Mouse (Mus musculus) embryo, embryonic 11 days (tissue): ENCODE results near the gene Akap7.

Experiments used
- DNase-seq: peaks from one replicate; pipeline ENCODE4 v3.0.0-alpha.2; 2015

Gene Akap7

GRCm38 (mm10) chr10:25307770-25308169 is at the start of gene Akap7:
TSS of gene Akap7 (minus strand) at chr10:25307870.
- no peak for DNase-seq

- DNase-seq, result no peak
Observed at GRCm38 (mm10) chr10:25354390-25354789, 46.7 kb upstream of the Akap7 start.

- DNase-seq, result no peak
Observed at GRCm38 (mm10) chr10:25353941-25354340, 46.3 kb upstream of the Akap7 start.

GRCm38 (mm10) chr10:25342801-25343200 is 35.1 kb upstream of the Akap7 start:
- DNase-seq, result no peak

GRCm38 (mm10) chr10:25340675-25341074 is 33.0 kb upstream of the Akap7 start:
- no peak for DNase-seq

GRCm38 (mm10) chr10:25333390-25334079 is 25.9 kb upstream of the Akap7 start:
- no peak for DNase-seq

GRCm38 (mm10) chr10:25331321-25332049 is 23.8 kb upstream of the Akap7 start:
- no peak for DNase-seq

- no peak for DNase-seq
Observed at GRCm38 (mm10) chr10:25330094-25330493, 22.4 kb upstream of the Akap7 start.

GRCm38 (mm10) chr10:25327511-25327910 is 19.8 kb upstream of the Akap7 start:
- DNase-seq, result no peak

GRCm38 (mm10) chr10:25325690-25326089 is 18.0 kb upstream of the Akap7 start:
- DNase-seq, result no peak

- DNase-seq, result no peak
Observed at GRCm38 (mm10) chr10:25321198-25321597, 13.5 kb upstream of the Akap7 start.

GRCm38 (mm10) chr10:25319531-25319930 is 11.9 kb upstream of the Akap7 start:
- no peak for DNase-seq

GRCm38 (mm10) chr10:25318405-25318804 is 10.7 kb upstream of the Akap7 start:
- no peak for DNase-seq

- no peak for DNase-seq
Observed at GRCm38 (mm10) chr10:25317665-25318064, 10.0 kb upstream of the Akap7 start.

GRCm38 (mm10) chr10:25313856-25314584 is 6.3 kb upstream of the Akap7 start:
- DNase-seq, result peak; percentile 48

- DNase-seq, result no peak
Observed at GRCm38 (mm10) chr10:25311554-25312212, 4.0 kb upstream of the Akap7 start.

- DNase-seq, result no peak
Observed at GRCm38 (mm10) chr10:25310736-25311135, 3.1 kb upstream of the Akap7 start.

GRCm38 (mm10) chr10:25309996-25310395 is 2.3 kb upstream of the Akap7 start:
- DNase-seq, result no peak

- DNase-seq, result no peak
Observed at GRCm38 (mm10) chr10:25305146-25305545, 2.5 kb downstream of the Akap7 start.

GRCm38 (mm10) chr10:25304608-25305007 is 3.1 kb downstream of the Akap7 start:
- no peak for DNase-seq

GRCm38 (mm10) chr10:25299031-25299529 is 8.6 kb downstream of the Akap7 start:
- DNase-seq, result no peak

GRCm38 (mm10) chr10:25298264-25298671 is 9.4 kb downstream of the Akap7 start:
- DNase-seq, result no peak

GRCm38 (mm10) chr10:25297666-25298263 is 9.9 kb downstream of the Akap7 start:
- DNase-seq, result no peak
